Mouse (Mus musculus) cerebellum, adult 11 months (tissue): ENCODE results near the gene Ciita.

Experiments
- DNase-seq: peaks from one replicate; pipeline ENCODE4 v3.0.0; 2022

Ciita gene

DNA sequence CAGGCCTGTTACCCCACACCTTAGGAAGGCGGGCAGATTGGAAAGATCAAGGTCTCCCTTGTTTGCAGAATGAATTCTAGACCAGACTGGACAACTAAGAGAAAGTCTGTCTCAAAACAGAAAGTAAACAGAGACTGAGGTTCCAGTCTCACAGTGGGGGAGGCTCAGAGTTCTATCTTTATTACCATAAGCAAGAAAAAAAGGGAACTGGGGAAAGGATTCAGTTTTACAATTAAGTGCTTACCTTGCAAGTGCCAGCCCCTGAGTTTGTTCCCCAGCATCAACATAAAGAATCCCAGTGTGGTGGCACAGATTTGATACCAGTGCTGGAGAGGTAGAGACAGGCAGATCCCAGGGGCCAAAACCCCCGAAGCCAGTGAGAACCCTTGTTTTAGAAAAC lies 3.9 kb upstream of the Ciita start:
- DNase-seq, result no peak

DNA sequence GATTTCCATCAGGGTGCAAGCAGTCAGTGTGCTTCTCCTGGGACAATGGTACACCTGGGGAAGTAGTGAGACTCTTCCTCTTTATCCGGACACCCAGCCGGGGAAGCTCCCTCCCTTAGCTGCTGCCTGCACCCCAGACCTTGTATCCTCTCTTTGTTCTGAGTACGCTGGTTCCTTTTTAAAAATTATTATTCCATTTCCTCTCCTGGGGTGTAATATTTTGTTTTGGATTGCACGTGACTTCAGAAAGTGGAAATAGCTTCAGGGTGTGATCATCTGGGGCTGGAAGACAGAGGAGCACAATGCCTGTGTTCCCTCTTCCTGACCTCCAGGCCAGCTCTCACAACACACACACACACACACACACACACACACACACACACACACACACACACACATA lies 2.5 kb downstream of the Ciita start:
- DNase-seq, result no peak

DNA sequence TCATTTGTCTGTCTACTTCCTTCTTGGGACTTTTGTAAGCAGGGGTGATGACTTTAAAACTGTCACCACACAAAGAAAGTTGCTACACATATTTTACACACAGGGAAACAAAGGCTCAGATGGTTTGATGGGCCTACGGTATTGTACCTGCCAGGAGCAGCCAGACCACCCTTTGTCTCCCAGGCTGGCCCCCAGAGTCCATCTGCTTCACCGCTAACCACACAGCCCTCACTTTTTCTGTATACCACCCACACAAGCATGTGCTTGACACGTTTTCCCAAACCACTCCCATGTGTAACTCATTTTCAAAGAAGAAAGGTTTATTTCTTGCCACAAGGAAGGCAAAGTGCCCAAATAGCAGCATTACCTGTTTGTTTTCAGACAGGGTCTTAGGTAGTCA lies 7.1 kb downstream of the Ciita start:
- no peak for DNase-seq

DNA sequence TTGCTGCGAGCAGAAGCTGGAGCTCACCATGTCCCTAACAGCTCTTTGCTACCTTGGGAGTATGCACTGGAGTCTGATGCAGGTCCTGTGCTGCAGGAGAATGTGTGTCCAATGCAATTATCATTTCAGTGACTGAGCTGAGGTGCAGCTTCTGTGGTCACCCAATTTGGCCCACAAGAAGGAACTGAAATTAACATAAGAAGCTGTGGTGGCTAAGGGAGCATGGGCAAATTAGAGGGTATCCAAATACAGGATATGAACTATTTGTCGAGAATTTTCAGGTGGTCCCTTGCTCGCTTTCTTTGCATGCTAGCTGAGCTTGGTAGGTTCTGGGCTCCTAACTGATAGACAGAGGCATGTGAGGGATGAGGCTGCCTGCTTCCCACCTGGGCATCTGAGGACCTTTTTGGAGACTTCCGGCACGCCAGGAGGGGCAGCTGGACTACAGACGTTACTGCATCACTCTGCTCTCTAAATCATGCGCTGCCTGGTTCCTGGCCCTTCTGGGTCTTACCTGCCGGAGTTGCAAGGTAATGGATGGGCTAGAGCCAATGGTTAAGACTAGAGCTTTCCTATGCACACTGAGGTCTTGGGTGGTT lies 8.1 kb downstream of the Ciita start:
- no peak for DNase-seq

DNA sequence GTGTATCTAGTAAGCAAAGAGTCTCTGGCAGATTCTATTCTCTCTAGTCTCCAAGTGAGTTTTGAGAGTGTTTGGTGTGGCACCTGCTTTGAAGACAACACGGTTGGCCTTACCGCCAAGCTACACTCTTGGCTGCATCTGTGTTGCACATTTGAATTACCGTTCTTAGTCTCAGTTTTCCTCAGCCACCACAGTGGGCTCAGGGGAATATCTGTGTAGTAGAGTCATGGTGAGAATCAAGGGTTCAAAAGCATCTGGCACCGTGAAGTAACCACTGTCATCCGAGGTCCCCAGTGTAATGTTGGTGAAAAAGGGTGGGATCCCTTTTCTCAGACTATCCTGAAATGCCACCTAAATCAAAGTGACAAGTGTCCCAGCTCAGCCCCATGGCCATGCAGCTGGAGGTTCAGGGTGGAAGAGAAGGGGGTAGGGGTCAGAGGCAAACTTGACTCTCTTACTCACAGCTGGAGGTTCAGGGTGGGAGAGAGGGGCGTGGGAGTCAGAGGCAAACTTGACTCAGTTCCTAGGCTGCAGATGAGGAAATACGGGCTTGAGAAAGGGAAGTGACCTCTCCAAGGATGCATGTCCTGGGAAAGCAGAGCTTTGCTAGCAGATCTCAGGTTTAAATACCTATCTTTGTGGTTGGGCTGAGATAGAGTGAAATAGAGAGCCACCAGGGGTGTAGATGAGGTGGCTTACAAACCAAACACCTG lies 9.1 kb downstream of the Ciita start:
- no peak for DNase-seq

DNA sequence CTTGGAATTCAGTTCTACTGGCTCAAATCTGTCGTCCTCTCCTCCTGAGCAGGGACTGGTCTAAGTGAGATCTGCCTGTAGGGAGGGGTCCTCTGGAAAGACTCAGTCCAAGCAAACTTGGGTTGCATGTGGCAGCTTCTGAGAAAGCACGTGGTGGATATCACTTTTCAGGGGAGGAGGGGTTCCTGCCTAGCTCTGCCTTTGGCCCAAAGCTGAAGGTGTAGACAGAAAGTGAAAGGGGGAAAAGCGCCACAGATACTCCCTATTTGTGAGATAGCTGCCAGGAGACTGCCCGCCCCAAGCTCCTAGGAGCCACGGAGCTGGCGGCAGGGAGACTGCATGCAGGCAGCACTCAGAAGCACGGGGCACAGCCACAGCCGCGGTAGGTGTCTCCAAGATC lies 9.6 kb downstream of the Ciita start:
- no peak for DNase-seq

DNA sequence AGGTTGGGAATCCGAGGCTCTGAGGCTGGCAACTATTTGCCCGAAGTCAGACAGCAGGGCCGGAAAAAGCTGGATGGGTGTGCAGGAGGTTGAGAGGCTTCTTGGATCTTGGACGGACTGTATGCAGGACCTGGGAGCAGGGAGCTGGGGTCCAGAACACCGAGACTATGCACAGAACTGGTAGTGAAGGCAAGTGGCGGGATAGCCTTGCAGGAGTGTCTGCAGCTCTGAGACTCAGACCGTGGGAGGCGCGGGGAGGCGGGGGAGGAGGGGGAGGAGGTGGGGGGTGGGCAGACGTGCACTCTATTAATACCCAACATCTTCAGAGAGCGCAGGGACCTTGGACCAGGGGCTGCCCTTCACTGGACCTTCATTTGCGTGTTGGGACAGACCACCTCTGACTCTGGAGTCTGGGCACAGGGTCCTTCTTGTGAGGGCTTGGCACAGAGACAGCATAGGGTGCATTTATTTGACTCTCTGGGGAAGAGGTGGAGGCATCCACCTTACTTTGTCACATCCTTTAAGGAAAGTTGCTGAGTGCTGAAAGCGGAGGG lies 10.1 kb downstream of the Ciita start:
- no peak for DNase-seq

DNA sequence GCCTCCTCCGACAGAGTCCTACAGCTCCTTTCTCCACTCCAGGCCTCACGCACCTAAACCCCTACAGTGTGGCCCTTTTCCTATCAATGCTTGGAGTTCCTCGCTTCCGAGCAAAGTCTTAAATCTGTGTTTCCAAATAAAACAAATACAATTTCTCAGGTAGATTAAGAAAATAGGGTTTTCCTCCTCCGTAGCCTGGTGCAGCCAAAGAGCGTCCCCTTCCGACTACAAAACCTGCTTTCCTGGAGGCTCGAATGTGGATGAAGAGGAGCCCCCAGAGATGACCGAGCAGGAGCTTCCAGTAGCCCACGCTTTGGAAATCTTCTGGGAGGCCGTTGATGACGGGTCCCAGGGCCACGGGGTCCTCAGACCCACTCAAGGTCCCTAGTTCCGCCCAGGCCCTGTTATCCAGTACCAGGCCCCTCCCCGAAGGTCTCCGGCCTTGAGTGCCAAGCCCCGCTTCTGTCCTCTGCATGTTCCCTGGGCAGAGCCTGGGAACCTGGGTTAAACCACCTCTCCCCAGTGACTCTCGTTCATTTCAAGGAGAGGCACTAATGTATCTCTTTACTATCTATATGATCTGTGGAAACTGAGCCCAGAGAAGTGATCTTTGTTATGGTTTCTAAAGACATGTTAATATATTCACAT lies 10.8 kb downstream of the Ciita start:
- no peak for DNase-seq

DNA sequence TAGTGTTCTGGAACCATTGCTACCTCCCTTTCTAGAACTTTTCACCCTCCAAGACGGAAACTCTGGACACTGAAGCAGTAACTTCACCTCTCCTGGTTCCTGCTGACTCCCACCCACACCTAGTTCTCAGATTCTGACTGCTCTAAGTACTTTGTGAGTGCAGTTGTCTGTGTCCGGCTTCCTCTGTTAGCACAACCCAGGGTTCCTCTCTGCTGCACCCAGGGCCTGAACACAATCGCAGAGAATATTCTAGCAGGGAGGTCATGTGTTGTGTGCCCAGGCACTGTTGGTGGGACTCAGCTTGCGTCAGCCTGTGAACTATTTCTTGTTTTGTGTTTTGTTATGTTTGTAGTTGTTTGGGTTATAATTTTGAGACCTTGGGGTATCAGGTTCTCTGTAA lies 11.9 kb downstream of the Ciita start:
- no peak for DNase-seq

DNA sequence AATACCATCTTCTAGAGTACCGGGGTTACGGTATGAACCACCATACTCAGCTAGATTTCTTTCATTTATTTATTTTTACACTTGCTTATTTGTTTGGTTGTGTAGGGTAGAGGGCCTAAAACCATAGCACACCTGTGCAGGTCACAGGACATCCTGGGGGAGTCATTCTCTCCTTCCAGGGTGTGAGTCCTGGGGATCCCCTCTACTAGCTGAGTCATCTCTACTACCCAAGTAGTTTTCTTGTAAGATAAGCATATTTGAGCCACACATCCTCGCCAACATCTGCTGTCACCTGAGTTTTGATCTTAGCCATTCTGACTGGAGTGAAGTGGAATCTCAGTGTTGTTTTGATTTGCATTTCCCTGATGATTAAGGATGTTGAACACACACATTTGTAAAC lies 12.7 kb downstream of the Ciita start:
- DNase-seq, result no peak

DNA sequence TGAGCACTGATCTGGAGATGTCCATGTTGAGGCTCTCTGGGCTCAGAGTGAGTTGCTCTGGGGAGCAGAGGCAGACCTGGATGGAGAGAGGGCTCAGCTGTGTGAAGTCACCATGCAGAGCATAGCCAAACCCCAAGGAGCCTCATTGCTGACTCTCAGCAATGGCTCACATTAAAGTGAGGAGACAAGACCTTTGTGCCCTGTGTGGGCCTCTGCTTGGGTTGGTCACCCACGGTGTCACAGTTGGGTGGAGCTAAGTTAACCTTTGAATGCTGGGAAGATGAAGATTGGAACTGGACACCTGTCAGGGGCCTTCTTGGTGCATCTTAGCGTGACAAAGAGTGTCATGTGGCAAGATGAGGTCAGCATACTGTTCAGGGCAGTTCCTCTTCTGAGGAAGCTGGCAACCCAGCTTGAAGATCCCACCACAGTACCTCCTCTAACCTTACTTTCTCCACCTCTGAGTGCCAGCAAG lies 16.0 kb downstream of the Ciita start:
- DNase-seq, result no peak

DNA sequence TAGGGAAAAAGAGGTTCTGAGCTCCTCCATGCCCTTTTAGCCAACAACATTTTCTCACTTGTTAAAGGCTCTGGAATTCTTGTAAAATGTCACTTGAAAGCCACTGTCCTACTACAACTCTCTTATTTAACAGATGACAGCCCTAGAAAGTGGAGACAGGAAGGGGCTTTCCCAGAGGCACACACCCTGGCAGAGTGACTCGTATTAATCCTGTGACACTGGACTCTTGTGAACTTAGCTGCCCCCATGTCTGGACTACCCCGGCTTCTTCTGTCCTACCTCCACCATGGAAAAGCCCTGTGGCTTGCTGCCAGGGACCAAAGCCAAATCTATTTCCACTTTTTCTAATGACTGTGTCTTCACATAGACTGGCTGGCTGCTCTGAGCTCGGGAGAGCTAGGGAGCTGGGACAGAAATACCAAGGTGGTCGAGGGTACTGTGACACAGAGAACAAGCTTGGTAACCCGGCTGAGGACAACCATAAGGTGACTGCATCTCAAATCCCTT lies 18.3 kb downstream of the Ciita start:
- no peak for DNase-seq

DNA sequence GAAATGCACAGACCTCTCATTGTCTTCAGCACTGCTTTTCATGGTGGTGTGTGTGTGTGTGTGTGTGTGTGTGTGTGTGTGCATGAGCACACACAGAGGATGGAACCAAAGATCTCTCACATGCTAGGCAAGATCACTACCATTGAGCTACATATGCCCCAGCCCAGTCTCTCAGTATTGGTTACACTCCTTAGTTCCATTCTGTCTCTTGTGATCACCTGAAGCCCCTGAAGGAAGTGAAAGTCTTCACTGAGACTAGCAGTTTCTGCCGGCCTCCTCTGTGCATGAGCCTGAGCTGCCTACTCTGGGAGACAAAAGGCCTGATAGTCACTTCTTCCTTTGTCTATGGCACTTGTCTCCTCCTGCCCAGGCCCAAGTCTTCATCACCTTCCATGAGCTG lies 19.3 kb downstream of the Ciita start:
- no peak for DNase-seq

DNA sequence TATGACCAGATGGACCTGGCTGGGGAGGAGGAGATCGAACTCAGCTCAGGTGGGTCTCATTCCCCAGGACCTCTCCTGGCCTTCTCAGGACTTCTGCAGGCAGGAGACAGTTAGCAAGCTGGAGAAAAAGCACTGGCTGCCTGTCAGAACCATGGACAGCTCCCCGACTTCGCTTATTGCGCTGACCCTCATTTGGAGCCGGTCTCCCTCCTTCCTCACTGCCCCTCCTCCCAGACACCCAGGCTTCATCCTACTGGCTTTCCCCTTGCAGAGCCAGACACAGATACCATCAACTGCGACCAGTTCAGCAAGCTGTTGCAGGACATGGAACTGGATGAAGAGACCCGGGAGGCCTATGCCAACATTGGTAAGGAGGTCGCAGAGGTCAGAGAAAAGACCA lies 22.0 kb downstream of the Ciita start:
- no peak for DNase-seq

DNA sequence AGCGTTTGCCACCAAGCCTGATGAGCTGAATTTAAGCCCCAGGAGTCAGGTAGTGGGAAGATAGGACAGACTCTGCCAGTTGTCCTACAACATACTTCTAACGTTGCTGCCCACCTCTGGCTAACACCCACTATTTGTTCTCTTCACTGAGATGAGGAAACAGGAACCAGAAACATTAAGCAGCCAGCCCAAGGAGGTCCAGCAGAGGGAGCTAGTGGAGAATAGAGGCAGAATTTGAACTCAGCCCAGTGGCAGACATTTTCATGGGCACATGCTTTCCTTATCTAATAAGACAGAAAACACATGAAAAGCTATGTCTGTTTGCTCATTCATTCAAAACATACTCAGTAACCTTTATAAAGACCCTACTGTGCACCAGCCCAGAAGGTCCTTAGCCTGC lies 23.2 kb downstream of the Ciita start:
- no peak for DNase-seq

DNA sequence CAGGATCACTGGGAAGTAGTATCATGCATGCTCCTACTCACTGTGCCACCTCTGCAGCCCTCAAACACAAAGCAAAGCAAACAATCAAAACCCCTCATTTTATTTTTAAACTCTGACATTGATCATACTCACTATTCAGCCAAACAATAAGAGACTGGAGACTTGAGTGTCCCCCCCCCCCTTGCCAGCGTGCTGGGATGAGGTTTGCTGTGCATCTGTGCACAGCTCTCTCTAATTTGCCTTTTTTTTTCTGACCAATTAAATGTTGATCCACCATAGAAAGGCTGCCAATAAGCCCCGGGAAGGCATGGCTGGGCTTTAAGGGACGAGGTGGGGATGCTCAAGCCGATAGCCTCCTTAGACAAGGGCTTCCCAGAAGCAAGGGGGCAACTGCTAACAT lies 27.6 kb downstream of the Ciita start:
- no peak for DNase-seq

DNA sequence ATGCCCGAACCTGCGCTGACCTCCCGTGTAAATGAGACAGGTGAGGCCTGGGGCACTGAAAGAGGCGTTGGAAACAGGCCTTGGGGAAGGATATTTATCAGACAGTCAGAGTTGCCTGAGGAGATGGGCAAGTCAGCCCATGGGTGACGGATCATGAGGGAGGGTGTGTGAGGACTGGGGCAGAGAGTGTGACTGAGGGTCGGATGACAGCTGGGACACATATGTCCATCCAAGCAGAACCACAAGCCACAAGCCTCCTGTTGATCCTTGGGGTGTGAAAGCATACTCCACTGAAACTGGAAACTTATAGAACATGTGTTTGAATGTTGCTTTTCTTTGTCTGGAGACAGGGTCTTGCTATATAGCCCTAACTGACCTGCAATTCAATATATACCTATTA lies 28.8 kb downstream of the Ciita start:
- DNase-seq, result no peak

DNA sequence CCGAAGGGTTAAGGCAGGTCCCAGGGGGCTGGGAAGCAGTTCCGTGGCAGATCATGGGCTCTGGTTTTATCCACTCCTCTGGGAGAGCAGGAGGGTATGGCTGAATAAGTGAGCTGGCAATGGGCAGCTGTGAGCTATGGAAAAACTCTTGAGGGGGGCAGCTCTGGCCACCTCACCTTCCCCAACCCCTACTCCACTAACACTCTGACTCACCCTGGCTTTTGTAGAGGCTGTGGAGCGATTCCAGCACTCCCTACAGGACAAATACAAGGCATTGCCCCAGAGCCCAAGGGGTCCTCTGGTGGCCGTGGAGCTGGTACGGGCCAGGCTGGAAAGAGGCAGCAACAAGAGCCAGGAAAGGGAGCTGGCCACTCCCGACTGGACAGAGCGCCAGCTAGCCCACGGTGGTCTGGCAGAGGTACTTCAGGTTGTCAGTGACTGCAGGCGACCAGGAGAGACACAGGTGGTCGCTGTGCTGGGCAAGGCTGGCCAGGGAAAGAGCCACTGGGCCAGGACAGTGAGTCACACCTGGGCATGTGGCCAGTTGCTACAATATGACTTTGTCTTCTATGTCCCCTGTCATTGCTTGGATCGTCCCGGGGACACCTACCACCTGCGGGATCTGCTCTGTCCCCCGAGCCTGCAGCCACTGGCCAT lies 30.7 kb downstream of the Ciita start:
- DNase-seq, result peak; percentile 80

DNA sequence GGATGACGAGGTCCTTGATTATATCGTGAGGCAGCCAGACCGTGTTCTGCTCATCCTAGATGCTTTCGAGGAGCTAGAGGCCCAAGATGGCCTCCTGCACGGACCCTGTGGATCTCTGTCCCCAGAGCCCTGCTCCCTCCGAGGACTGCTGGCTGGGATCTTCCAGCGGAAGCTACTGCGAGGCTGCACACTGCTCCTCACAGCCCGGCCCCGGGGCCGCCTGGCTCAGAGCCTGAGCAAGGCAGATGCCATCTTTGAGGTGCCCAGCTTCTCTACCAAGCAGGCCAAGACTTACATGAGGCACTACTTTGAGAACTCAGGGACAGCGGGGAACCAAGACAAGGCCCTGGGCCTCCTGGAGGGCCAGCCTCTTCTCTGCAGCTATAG lies 31.3 kb downstream of the Ciita start:
- DNase-seq, result peak; percentile 49

DNA sequence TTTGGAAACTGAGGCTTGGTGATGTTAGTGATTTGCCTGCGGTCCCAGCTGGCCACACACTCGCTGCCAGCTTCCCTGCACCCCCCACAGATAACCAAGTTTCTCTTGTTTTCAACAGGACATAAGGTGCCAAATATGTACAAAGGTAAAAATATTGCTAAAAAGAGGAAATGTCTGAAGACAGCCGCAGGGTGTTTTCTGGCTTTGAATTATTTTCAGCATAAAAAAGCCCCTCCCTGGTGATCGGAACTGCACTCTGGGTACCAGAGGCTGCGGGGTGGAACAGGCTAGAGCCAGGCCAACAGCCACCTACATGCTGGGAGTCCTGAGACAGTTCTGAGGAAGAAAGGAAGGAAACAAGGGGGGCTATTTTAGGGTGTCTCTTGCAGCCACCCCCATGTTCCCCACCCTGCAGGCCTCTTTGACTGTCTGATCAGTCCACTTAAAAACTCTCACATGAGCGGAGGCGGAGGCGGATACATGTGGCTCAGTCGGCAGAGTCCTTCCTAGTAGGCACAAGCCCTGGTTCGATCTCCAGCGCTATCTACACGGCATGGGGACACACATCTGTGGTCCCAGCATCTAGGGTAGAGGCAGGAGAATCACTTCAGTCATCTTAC lies 36.2 kb downstream of the Ciita start:
- no peak for DNase-seq

DNA sequence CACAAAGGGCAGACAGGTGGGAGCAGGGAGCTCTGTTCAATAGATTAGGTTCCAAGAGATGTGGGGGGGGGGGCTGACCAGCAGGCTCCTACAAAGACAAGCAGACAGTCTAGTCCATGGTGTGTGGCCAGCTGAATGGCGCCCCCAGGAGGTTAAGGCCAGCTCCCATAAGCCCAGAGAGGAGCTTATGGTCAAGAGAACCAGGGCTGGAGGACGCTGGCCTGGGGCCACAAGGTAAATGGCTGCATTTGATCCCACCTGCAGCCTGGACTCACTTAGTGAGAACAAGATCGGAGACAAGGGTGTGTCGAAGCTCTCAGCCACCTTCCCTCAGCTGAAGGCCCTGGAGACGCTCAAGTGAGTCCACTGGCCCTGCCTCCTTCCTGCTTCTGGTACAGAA lies 38.2 kb downstream of the Ciita start:
- DNase-seq, result no peak

DNA sequence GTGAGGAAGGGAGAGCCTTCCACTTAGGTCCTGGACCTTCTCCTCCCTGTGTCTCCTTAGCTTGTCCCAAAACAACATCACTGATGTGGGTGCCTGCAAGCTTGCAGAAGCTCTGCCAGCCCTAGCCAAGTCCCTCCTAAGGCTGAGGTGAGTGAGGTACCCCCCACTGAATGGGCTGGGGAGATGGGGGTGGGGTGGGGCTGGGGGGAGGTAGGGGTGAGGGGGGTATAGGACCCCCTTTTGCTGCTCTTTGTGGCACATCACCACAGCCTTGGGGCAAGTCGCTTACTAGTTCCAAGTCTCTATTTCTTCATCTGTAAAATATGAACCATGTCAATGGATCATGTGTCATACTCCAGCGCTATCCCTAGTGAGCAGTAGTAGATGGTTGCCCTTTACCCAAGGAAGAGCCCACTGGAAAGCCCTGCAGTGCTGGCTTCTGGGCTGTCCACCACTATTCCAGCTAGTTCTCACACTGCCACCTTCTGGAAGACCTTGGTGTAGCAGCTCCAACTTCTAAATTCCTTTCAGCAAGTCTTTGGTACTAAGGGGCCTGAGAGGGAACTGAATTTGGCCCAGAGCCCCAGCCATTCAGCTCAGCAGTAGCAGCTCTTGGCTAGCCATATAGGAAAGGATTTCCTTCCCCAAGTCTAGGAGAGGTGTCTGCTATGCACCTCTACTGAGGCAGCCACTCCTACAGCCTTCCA lies 41.2 kb downstream of the Ciita start:
- peak; percentile 70 for DNase-seq
